Mouse (Mus musculus) embryonic facial prominence, embryonic 14.5 days (tissue): Measurements from ENCODE around the gene Cenpa. TPM values are rescaled to one million over a fixed set of nuclear protein-coding genes. Genes with fewer than 3 reads are reported as not detected.

Experiments used
- ATAC-seq: fragments of 200-750 bp; cut with Nextera tagmentation; 2 replicates; pipeline ENCODE4 v1.8.0; 2017; ENCODE audit warnings: low read depth, moderate number of reproducible peaks, moderate TSS enrichment
- DNase-seq: peaks from one replicate; pipeline ENCODE4 v3.0.0-alpha.2; 2015; ENCODE audit warnings: low spot score
- H3K27ac ChIP-seq: fragments of 300-500 bp; sonication (generic); replicated peaks from 2 replicates; pipeline ENCODE4 v1.5.1; 2014; ENCODE audit warnings: low read depth, mild to moderate bottlenecking, low read length, moderate library complexity
- H3K27me3 ChIP-seq: fragments of 300-500 bp; sonication (generic); replicated peaks from 2 replicates; pipeline ENCODE4 v1.6.1; 2014; ENCODE audit warnings: low read length; ENCODE audit not compliant: control insufficient read depth, insufficient read depth
- H3K36me3 ChIP-seq: fragments of 300-500 bp; sonication (generic); 2 replicates; pipeline ENCODE4 v1.6.1; 2014; ENCODE audit warnings: low read length, mixed read lengths; ENCODE audit not compliant: control insufficient read depth, insufficient read depth
- H3K4me1 ChIP-seq: fragments of 300-500 bp; sonication (generic); 2 replicates; pipeline ENCODE4 v1.6.1; 2014; ENCODE audit warnings: antibody characterized with exemption, low read length; ENCODE audit not compliant: control insufficient read depth, insufficient read depth
- H3K4me2 ChIP-seq: fragments of 300-500 bp; sonication (generic); 2 replicates; pipeline ENCODE4 v1.6.1; 2014; ENCODE audit warnings: low read depth, mild to moderate bottlenecking, low read length, moderate library complexity, mixed read lengths
- H3K4me3 ChIP-seq: fragments of 300-500 bp; sonication (generic); 2 replicates; pipeline ENCODE4 v1.5.1; 2014; ENCODE audit warnings: low read depth, mild to moderate bottlenecking, low read length
- H3K9ac ChIP-seq: fragments of 300-500 bp; sonication (generic); 2 replicates; pipeline ENCODE4 v1.6.1; 2014; ENCODE audit warnings: low read depth, mild to moderate bottlenecking, low read length, moderate library complexity, mixed read lengths
- H3K9me3 ChIP-seq: fragments of 300-500 bp; sonication (generic); 2 replicates; pipeline ENCODE4 v1.6.1; 2016; ENCODE audit warnings: low read length; ENCODE audit not compliant: control insufficient read depth
- WGBS: fragments of 180-500 bp; shearing (Covaris S2); extraction: QIAGEN DNeasy Blood & Tissue Kit; methylation state at CpG from one replicate; pipeline ENCODE4 v1.1.7; 2014; 5-methylcytosine and 5-hydroxymethylcytosine counted together
- polyA plus RNA-seq: library from polyadenylated mRNA; unstranded; fragments of >200 nt; fragmentation: Nextera tagmentation; extraction: Ambion mirVana; gene quantifications from 2 replicates; pipeline ENCODE4 v1.2.1, GENCODE M21; 2014

Cenpa gene
- polyA plus RNA-seq, 1 experiment from 2014 or later: 209 TPM

GRCm38 (mm10) chr5:30665360-30665759, 1.2 kb upstream of the Cenpa start:
- Histone ChIP-seq H3K4me2 (no peak overlapping the region), H3K9ac (no peak overlapping the region), H3K9me3 (0 out of 2 replicates have a peak, but pooled peaks cover 3% of the 10 kb centered on the region), H3K4me1 (peaks cover 19% of the 10 kb centered on the region), H3K27me3 (no peaks in the 10 kb centered on the region), H3K36me3 (peaks cover 7% of the 10 kb centered on the region; the same call in 1 of the 2 replicates), H3K27ac (no peak overlapping the region), H3K4me3 (no peak overlapping the region)
- no peak for ATAC-seq
- no peak for DNase-seq
- WGBS: 89% methylated on average over 9 of the region's 9 CpGs

DNA sequence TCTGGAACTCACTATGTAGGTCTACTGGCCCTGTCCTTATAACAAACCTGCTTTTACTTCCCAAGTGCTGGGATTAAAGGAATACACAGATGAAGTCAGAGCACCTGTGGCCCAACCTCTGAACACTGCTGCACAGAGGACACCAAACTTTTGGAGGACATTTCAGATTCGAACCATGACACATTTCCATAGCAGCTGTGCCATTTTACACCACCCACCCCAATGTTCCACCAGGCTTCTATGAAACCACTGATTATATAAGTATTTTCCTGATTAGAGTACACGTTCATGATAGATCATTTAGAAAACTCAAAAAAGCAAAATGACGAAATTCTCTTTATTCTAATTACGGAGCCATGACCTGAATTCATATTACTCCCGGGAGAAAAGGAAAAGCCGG, 609 bp upstream of the Cenpa start:
- peak overlapping the region; percentile 72 for H3K9ac ChIP-seq
- peak overlapping the region; percentile 93 for H3K4me3 ChIP-seq
- WGBS: 51% methylated on average over 6 of the region's 6 CpGs
- H3K27ac ChIP-seq: peak overlapping the region; percentile 84
- DNase-seq (no peak), ATAC-seq (no peak)
- no peaks in the 10 kb centered on the region for H3K27me3 ChIP-seq
- H3K9me3 ChIP-seq: no peaks in the 10 kb centered on the region
- H3K4me1 ChIP-seq: peaks cover 19% of the 10 kb centered on the region
- H3K36me3 ChIP-seq: peaks cover 11% of the 10 kb centered on the region; the same call in 1 of the 2 replicates
- H3K4me2 ChIP-seq: peak overlapping the region; percentile 84

DNA sequence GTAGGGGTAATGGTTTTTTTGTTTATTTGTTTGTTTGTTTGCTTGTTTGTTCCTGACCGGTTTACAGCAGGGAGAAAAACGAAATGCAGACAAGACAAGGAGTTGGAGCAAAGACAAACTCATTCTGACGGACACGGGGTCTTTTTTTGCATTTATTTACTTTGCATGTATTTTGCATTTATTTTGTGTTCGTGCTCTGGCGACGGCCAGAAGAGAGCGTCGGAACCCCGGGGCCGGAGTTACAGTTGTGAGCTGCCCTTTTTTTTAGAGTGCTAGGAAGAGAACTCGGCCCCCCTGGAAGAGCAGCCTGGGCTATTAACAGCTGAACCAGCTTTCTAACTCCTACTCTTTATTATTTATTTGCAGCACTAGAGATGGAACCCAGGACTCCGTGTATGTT, 638 bp downstream of the Cenpa start:
- Histone ChIP-seq H3K27ac (peak overlapping the region; percentile 77), H3K4me1 (peaks cover 19% of the 10 kb centered on the region), H3K36me3 (peaks cover 24% of the 10 kb centered on the region; the same call in 1 of the 2 replicates), H3K9ac (peak overlapping the region; percentile 87), H3K9me3 (no peaks in the 10 kb centered on the region), H3K4me3 (peak overlapping the region; percentile 93), H3K4me2 (peak overlapping the region; percentile 84), H3K27me3 (no peaks in the 10 kb centered on the region)
- under 1% methylated on average over 13 of the region's 13 CpGs for WGBS
- no peak for DNase-seq
- no peak for ATAC-seq

- peaks cover 28% of the 10 kb centered on the region for H3K36me3 ChIP-seq
- peak overlapping the region; percentile 87 for H3K9ac ChIP-seq
- peaks cover 19% of the 10 kb centered on the region for H3K4me1 ChIP-seq
- H3K9me3 ChIP-seq: no peaks in the 10 kb centered on the region
- no peak overlapping the region for H3K27ac ChIP-seq
- no peak for ATAC-seq
- peak overlapping the region; percentile 93 for H3K4me3 ChIP-seq
- WGBS: 3% methylated on average over 3 of the region's 3 CpGs
- no peak for DNase-seq
- H3K4me2 ChIP-seq: peak overlapping the region; percentile 84
- no peaks in the 10 kb centered on the region for H3K27me3 ChIP-seq
Observed at GRCm38 (mm10) chr5:30667686-30668085, 1.1 kb downstream of the Cenpa start.

- no peaks in the 10 kb centered on the region for H3K9me3 ChIP-seq
- DNase-seq: no peak
- peaks cover 19% of the 10 kb centered on the region for H3K4me1 ChIP-seq
- no peak overlapping the region for H3K27ac ChIP-seq
- 89% methylated on average over 9 of the region's 9 CpGs for WGBS
- peaks cover 40% of the 10 kb centered on the region for H3K36me3 ChIP-seq
- peak overlapping the region; percentile 93; the same call in 1 of the 2 replicates for H3K4me3 ChIP-seq
- no peak overlapping the region for H3K9ac ChIP-seq
- H3K27me3 ChIP-seq: no peaks in the 10 kb centered on the region
- ATAC-seq: no peak
- H3K4me2 ChIP-seq: peak overlapping the region; percentile 84
Observed at GRCm38 (mm10) chr5:30668637-30669495, 2.3 kb downstream of the Cenpa start.

- no peak overlapping the region for H3K4me2 ChIP-seq
- WGBS: 84% methylated on average over 3 of the region's 3 CpGs
- H3K27me3 ChIP-seq: no peaks in the 10 kb centered on the region
- no peak overlapping the region for H3K27ac ChIP-seq
- H3K4me3 ChIP-seq: no peak overlapping the region
- H3K9me3 ChIP-seq: no peaks in the 10 kb centered on the region
- peaks cover 46% of the 10 kb centered on the region for H3K36me3 ChIP-seq
- DNase-seq: no peak
- H3K4me1 ChIP-seq: peaks cover 19% of the 10 kb centered on the region
- no peak for ATAC-seq
- no peak overlapping the region for H3K9ac ChIP-seq
Observed at GRCm38 (mm10) chr5:30669496-30669830, 2.9 kb downstream of the Cenpa start.

DNA sequence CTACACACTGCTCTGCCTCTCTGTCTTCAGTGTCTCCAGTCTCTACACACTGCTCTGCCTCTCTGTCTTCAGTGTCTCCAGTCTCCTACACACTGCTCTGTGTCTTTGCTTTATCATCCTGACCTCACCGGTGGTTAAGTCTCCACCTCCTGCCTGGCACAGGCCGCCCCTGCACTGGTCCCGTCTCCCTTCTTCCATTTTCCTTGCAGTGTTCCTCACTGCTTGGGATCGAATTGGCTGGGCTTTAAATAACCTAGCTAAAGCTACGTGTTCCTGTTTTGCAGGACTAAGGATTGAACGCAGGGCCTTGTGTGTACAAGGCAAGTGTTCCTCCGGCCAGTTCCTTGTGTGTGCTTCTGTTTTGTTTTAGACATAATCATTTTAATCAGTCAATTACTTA, 3.5 kb downstream of the Cenpa start:
- no peak overlapping the region for H3K4me2 ChIP-seq
- no peak for ATAC-seq
- H3K36me3 ChIP-seq: peaks cover 51% of the 10 kb centered on the region
- H3K9ac ChIP-seq: no peak overlapping the region
- 97% methylated on average over 7 of the region's 7 CpGs for WGBS
- no peak overlapping the region for H3K4me3 ChIP-seq
- peaks cover 19% of the 10 kb centered on the region for H3K4me1 ChIP-seq
- H3K27me3 ChIP-seq: no peaks in the 10 kb centered on the region
- no peak for DNase-seq
- no peak overlapping the region for H3K27ac ChIP-seq
- no peaks in the 10 kb centered on the region for H3K9me3 ChIP-seq

DNA sequence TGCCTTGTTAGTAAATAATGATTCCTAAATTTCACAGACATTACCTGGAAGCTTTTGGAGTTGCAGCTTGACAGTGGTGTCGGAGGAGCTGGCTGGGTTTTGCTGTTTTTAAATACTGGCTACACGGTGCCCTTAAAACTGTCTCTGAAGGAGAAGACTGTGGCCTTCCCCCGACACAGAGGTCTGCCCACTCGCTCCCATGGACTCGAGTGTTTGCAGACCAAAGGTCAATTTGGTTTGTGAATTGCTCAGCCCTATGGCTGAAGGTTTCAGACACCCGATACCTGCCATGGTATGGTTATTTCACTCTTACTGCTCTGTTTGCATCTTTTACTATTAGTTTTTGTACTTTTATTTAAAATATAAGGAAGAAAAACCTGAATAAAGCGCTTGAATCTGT, 7.4 kb downstream of the Cenpa start:
- 76% methylated on average over 7 of the region's 7 CpGs for WGBS
- no peaks in the 10 kb centered on the region for H3K4me1 ChIP-seq
- ATAC-seq (no peak), DNase-seq (no peak)
- no peak overlapping the region for H3K9ac ChIP-seq
- H3K4me2 ChIP-seq: no peak overlapping the region
- H3K27me3 ChIP-seq: no peaks in the 10 kb centered on the region
- H3K4me3 ChIP-seq: no peak overlapping the region
- H3K36me3 ChIP-seq: peaks cover 66% of the 10 kb centered on the region
- no peaks in the 10 kb centered on the region for H3K9me3 ChIP-seq
- H3K27ac ChIP-seq: no peak overlapping the region

GRCm38 (mm10) chr5:30676800-30677199, 10.2 kb downstream of the Cenpa start:
- Histone ChIP-seq H3K4me3 (no peak overlapping the region), H3K36me3 (peaks cover 46% of the 10 kb centered on the region), H3K27ac (no peak overlapping the region), H3K4me2 (no peak overlapping the region), H3K9ac (no peak overlapping the region), H3K9me3 (no peaks in the 10 kb centered on the region), H3K4me1 (no peaks in the 10 kb centered on the region), H3K27me3 (no peaks in the 10 kb centered on the region)
- ATAC-seq: no peak
- WGBS: 74% methylated on average over 7 of the region's 7 CpGs
- DNase-seq: no peak
